Mouse (Mus musculus) liver, embryonic 16.5 days (tissue): ENCODE measurements around the gene Calm3. TPM values are rescaled to one million over a fixed set of nuclear protein-coding genes. Genes with fewer than 3 reads are reported as not detected.

Experiments used
- ATAC-seq: fragments of 200-750 bp; cut with Nextera tagmentation; 2 replicates; pipeline ENCODE4 v1.8.0; 2017; ENCODE audit warnings: low read depth, mild to moderate bottlenecking, moderate number of reproducible peaks, moderate library complexity
- H3K27ac ChIP-seq: fragments of 300-500 bp; sonication (generic); 2 replicates; pipeline ENCODE4 v1.5.1; 2014; ENCODE audit warnings: mild to moderate bottlenecking, low read length
- H3K27me3 ChIP-seq: fragments of 300-500 bp; sonication (generic); 2 replicates; pipeline ENCODE4 v1.6.1; 2014; ENCODE audit warnings: low read depth, low read length, mixed read lengths; ENCODE audit not compliant: control insufficient read depth, insufficient read depth
- H3K36me3 ChIP-seq: fragments of 300-500 bp; sonication (generic); 2 replicates; pipeline ENCODE4 v1.6.1; 2014; ENCODE audit warnings: mild to moderate bottlenecking; ENCODE audit not compliant: control insufficient read depth, insufficient read depth
- H3K4me1 ChIP-seq: fragments of 300-500 bp; sonication (generic); 2 replicates; pipeline ENCODE4 v1.6.1; 2014; ENCODE audit warnings: low read depth, low read length, mixed read lengths; ENCODE audit not compliant: control insufficient read depth
- H3K4me2 ChIP-seq: fragments of 300-500 bp; sonication (generic); 2 replicates; pipeline ENCODE4 v1.6.1; 2014; ENCODE audit warnings: low read depth, low read length, mixed read lengths
- H3K4me3 ChIP-seq: fragments of 300-500 bp; sonication (generic); 2 replicates; pipeline ENCODE4 v1.5.1; 2014; ENCODE audit warnings: low read depth, mild to moderate bottlenecking, low read length
- H3K9ac ChIP-seq: fragments of 300-500 bp; sonication (generic); 2 replicates; pipeline ENCODE4 v1.6.1; 2014; ENCODE audit warnings: low read depth, low read length
- H3K9me3 ChIP-seq: fragments of 300-500 bp; sonication (generic); replicated peaks from 2 replicates; pipeline ENCODE4 v1.6.1; 2016; ENCODE audit warnings: low read length; ENCODE audit not compliant: control insufficient read depth
- WGBS: fragments of 180-500 bp; shearing (Covaris S2); extraction: QIAGEN DNeasy Blood & Tissue Kit; methylation state at CpG from one replicate; pipeline ENCODE4 v1.1.7; 2014; ENCODE audit not compliant: insufficient replicate concordance; 5-methylcytosine and 5-hydroxymethylcytosine counted together
- polyA plus RNA-seq: library from polyadenylated mRNA; unstranded; fragments of >200 nt; fragmentation: Nextera tagmentation; extraction: Ambion mirVana; gene quantifications from 2 replicates; pipeline ENCODE4 v1.2.1, GENCODE M21; 2015

Calm3 gene
- polyA plus RNA-seq, 1 experiment from 2014 or later: 86.6 TPM

GRCm38 (mm10) chr7:16885905-16886304, 38.0 kb downstream of the Calm3 start:
- peaks cover 54% of the 10 kb centered on the region for H3K27me3 ChIP-seq
- H3K9ac ChIP-seq: no peak overlapping the region

GRCm38 (mm10) chr7:16885271-16885776, 38.6 kb downstream of the Calm3 start:
- no peak overlapping the region for H3K27ac ChIP-seq
- no peaks in the 10 kb centered on the region for H3K36me3 ChIP-seq
- H3K4me2 ChIP-seq: peak overlapping the region; percentile 34
- 13% methylated on average over 65 of the region's 95 CpGs for WGBS
- peaks cover 48% of the 10 kb centered on the region for H3K27me3 ChIP-seq
- H3K9me3 ChIP-seq: peaks cover 10% of the 10 kb centered on the region
- H3K4me3 ChIP-seq: peak overlapping the region; percentile 37
- H3K4me1 ChIP-seq: no peaks in the 10 kb centered on the region; the same call in 1 of the 2 replicates
- no peak overlapping the region for H3K9ac ChIP-seq
- peak; percentile 40 for ATAC-seq

More at GRCm38 (mm10) chr7:16885905-16886304, 38.0 kb downstream of the Calm3 start:
- Histone ChIP-seq H3K4me1 (no peaks in the 10 kb centered on the region; the same call in 1 of the 2 replicates), H3K4me3 (no peak overlapping the region), H3K36me3 (no peaks in the 10 kb centered on the region), H3K4me2 (no peak overlapping the region), H3K27ac (no peak overlapping the region), H3K9me3 (peaks cover 10% of the 10 kb centered on the region)
- ATAC-seq: no peak
- 39% methylated on average over 48 of the region's 59 CpGs for WGBS

DNA sequence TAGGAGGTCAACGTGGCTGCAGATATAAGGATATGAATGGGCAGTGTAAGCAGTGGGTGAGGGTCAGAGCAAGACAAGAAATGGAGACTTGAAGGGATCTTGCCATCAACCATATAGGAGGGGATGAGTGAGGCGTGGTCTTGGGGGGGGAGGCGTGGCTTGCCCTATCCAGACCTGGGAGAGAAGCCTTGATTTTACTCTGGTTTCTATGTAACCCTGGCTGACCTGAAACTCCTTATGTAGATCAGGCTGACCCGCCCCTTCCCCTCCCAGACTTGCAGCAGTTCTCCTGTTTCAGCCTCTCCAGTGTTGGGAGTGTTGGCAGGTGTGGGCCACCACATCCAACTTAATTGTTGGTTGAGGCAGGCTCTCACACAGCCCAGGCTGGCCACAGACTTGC, 39.6 kb downstream of the Calm3 start:
- H3K27ac ChIP-seq: no peak overlapping the region
- H3K36me3 ChIP-seq: no peaks in the 10 kb centered on the region
- H3K9ac ChIP-seq: no peak overlapping the region
- ATAC-seq: no peak
- WGBS: 31% methylated on average over 4 of the region's 4 CpGs
- H3K4me1 ChIP-seq: no peaks in the 10 kb centered on the region; the same call in 1 of the 2 replicates
- H3K4me2 ChIP-seq: no peak overlapping the region
- peaks cover 10% of the 10 kb centered on the region for H3K9me3 ChIP-seq
- H3K27me3 ChIP-seq: peaks cover 45% of the 10 kb centered on the region
- no peak overlapping the region for H3K4me3 ChIP-seq

- Histone ChIP-seq H3K27me3 (peaks cover 37% of the 10 kb centered on the region), H3K27ac (no peak overlapping the region)
- ATAC-seq: no peak
Observed at GRCm38 (mm10) chr7:16883162-16883561, 40.8 kb downstream of the Calm3 start.

DNA sequence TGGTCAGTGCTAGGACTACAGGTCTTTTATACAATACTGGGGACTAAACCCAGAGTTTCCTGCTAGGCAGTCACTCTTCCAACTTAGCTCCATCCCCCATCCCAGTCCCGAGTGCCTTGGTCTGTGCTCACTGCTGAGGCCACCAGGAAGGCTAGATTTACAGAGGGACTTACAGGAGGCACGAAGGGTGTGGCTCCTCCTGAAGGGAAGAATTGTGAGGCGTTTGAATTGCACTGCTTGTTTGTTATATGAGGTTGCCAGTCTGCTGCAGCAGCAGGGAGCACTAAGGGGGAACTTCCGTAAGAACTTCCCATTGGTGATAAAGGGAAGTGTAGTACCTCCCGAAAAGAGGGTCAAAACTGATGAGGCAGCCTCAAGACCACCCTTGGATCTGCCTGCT, 43.3 kb downstream of the Calm3 start:
- Histone ChIP-seq H3K4me2 (no peak overlapping the region), H3K27ac (no peak overlapping the region), H3K4me1 (peaks cover 1% of the 10 kb centered on the region), H3K4me3 (no peak overlapping the region), H3K9ac (no peak overlapping the region), H3K9me3 (peaks cover 4% of the 10 kb centered on the region), H3K36me3 (no peaks in the 10 kb centered on the region), H3K27me3 (peaks cover 32% of the 10 kb centered on the region)
- ATAC-seq: no peak
- WGBS: 5% methylated on average over 5 of the region's 5 CpGs

More at GRCm38 (mm10) chr7:16883162-16883561, 40.8 kb downstream of the Calm3 start:
- H3K4me1 ChIP-seq: no peaks in the 10 kb centered on the region; the same call in 1 of the 2 replicates
- peaks cover 10% of the 10 kb centered on the region for H3K9me3 ChIP-seq
- no peaks in the 10 kb centered on the region for H3K36me3 ChIP-seq
- no peak overlapping the region for H3K4me2 ChIP-seq
- 68% methylated on average over 6 of the region's 6 CpGs for WGBS
- no peak overlapping the region for H3K9ac ChIP-seq
- H3K4me3 ChIP-seq: no peak overlapping the region

GRCm38 (mm10) chr7:16879796-16880547, 43.9 kb downstream of the Calm3 start:
- H3K27me3 ChIP-seq: peaks cover 28% of the 10 kb centered on the region
- no peaks in the 10 kb centered on the region for H3K9me3 ChIP-seq
- 33% methylated on average over 9 of the region's 9 CpGs for WGBS
- no peak overlapping the region for H3K4me2 ChIP-seq
- H3K4me3 ChIP-seq: no peak overlapping the region
- ATAC-seq: no peak
- H3K9ac ChIP-seq: no peak overlapping the region
- H3K27ac ChIP-seq: no peak overlapping the region
- H3K4me1 ChIP-seq: peaks cover 6% of the 10 kb centered on the region
- H3K36me3 ChIP-seq: no peaks in the 10 kb centered on the region

DNA sequence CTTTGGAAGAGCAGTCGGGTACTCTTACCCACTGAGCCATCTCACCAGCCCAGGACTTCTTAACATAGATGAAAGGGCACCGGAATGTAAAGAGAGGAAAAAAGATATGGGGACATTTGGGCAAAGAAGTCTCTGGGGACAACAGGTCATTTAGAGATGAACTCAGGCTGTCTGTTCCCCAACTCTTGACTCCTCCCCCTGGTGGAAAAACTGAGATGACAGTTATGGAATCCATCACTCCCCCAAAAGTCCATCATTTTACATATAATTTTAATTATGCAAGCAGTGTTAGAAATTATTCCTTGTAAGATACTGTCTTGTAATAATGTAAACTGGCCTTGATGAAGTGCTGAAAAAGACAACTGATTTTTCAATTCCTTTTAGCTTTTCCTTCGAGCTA, 46.2 kb downstream of the Calm3 start:
- peaks cover 15% of the 10 kb centered on the region for H3K4me1 ChIP-seq
- no peak overlapping the region for H3K4me3 ChIP-seq
- peaks cover 17% of the 10 kb centered on the region for H3K27me3 ChIP-seq
- WGBS: 55% methylated on average over 3 of the region's 3 CpGs
- H3K4me2 ChIP-seq: no peak overlapping the region
- no peak overlapping the region for H3K27ac ChIP-seq
- H3K36me3 ChIP-seq: no peaks in the 10 kb centered on the region
- ATAC-seq: no peak
- no peaks in the 10 kb centered on the region for H3K9me3 ChIP-seq
- no peak overlapping the region for H3K9ac ChIP-seq

- peak overlapping the region; percentile 2; the same call in 1 of the 2 replicates for H3K4me2 ChIP-seq
- peaks cover 17% of the 10 kb centered on the region for H3K27me3 ChIP-seq
- H3K9me3 ChIP-seq: no peaks in the 10 kb centered on the region
- no peaks in the 10 kb centered on the region for H3K36me3 ChIP-seq
- H3K27ac ChIP-seq: no peak overlapping the region
- 17% methylated on average over 13 of the region's 13 CpGs for WGBS
- peaks cover 15% of the 10 kb centered on the region for H3K4me1 ChIP-seq
- no peak for ATAC-seq
- H3K4me3 ChIP-seq: no peak overlapping the region
- H3K9ac ChIP-seq: no peak overlapping the region
Observed at GRCm38 (mm10) chr7:16876608-16877007, 47.3 kb downstream of the Calm3 start.

DNA sequence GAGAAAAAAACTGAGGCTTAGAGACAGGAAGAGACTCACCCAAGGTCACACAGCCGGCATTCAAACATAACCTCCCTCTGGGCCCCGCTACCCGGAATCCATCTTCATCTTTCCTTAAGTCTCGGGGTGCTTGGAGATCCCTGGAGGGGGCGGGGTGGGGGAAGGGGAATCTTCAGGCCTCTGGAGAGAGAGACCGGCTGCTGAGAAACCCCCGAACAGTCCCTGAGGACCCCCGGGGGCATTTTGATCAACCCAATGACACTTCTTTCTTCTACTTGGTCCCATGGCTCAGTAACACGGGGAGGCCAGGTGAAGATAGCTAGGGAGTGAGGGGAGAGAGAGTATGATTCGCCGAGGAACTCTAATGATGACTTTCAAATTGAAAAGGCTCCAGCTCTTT, 47.9 kb downstream of the Calm3 start:
- Histone ChIP-seq H3K36me3 (no peaks in the 10 kb centered on the region), H3K4me2 (peak overlapping the region; percentile 0; the same call in 1 of the 2 replicates), H3K27me3 (peaks cover 17% of the 10 kb centered on the region), H3K9ac (no peak overlapping the region; the same call in 1 of the 2 replicates), H3K9me3 (no peaks in the 10 kb centered on the region), H3K27ac (no peak overlapping the region), H3K4me1 (peaks cover 15% of the 10 kb centered on the region), H3K4me3 (no peak overlapping the region)
- 22% methylated on average over 11 of the region's 11 CpGs for WGBS
- no peak for ATAC-seq
